8 mouse cellular contexts compared by ENCODE assay signal in the genomic region with DNA sequence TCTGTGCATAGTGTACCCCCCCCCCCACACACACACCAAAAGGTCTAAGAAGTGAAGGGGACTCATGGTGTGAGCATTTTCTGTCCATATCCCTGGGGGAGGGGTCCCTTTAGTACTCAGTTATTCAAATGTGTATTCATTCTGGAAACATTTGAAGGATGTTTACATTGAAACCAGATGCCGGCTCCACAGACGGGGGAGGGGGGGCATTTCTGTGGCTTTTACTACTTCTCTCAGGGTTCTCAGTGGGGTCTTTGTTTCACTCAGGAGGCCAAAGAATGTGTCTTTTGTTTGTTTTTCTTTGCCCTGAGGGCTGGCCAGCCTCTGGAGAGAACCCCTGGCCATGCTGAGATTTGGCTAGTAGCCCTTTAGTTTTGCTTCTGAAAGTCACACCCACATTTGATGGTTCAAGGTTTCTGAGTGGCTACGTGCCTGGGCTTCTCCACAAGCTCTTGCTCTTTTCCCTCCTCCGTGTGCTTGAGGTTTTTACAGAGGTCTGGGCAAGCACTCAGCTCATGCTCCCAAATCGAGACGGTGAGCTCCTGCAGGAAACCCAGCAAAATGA. TPM values are rescaled to one million over a fixed set of nuclear protein-coding genes. Genes with fewer than 3 reads are reported as not detected.
DNase-seq lines count a peak whose midpoint lies in the region; ATAC-seq lines count a peak whose summit lies in the region.

No protein-coding gene starts in this region.

- no peak overlapping the region for H3K4me3 ChIP-seq in hindbrain, embryonic 13.5 days
- no peak overlapping the region for H3K4me3 ChIP-seq in midbrain, embryonic 12.5 days

- 6% methylated on average over 6 of the region's 6 CpGs for WGBS in hindbrain, embryonic 13.5 days
- 12% methylated on average over 6 of the region's 6 CpGs for WGBS in midbrain, embryonic 12.5 days

- peak; percentile 12 for DNase-seq in adrenal gland, postnatal 14 days
- no peak for DNase-seq in adrenal gland, postnatal 25 days
- DNase-seq in ovary, postnatal 36 days (ENCODE audit: low spot score) = peak; percentile 11
- DNase-seq in ovary, postnatal 10 days (ENCODE audit: low spot score) = no peak
- no peak for DNase-seq in natural killer cell, adult 2 months (ENCODE audit: low spot score in 2 of 2)

- H3K27ac ChIP-seq in hindbrain, embryonic 13.5 days = peak overlapping the region; percentile 67; the same call in 1 of the 2 replicates
- no peak overlapping the region for H3K27ac ChIP-seq in midbrain, embryonic 12.5 days (replicated peaks)

- H3K27me3 ChIP-seq in hindbrain, embryonic 13.5 days = no peaks in the 10 kb centered on the region
- no peaks in the 10 kb centered on the region for H3K27me3 ChIP-seq in midbrain, embryonic 12.5 days

- no peak overlapping the region for H3K4me2 ChIP-seq in hindbrain, embryonic 13.5 days
- H3K4me2 ChIP-seq in midbrain, embryonic 12.5 days (replicated peaks) = no peak overlapping the region

- no peaks in the 10 kb centered on the region; the same call in 1 of the 2 replicates for H3K4me1 ChIP-seq in hindbrain, embryonic 13.5 days (replicated peaks)
- H3K4me1 ChIP-seq in midbrain, embryonic 12.5 days = peaks cover 14% of the 10 kb centered on the region

- no peaks in the 10 kb centered on the region for H3K9me3 ChIP-seq in hindbrain, embryonic 13.5 days
- no peaks in the 10 kb centered on the region for H3K9me3 ChIP-seq in midbrain, embryonic 12.5 days

- H3K36me3 ChIP-seq in hindbrain, embryonic 13.5 days = no peaks in the 10 kb centered on the region
- H3K36me3 ChIP-seq in midbrain, embryonic 12.5 days = no peaks in the 10 kb centered on the region

- no peak overlapping the region for H3K9ac ChIP-seq in hindbrain, embryonic 13.5 days
- H3K9ac ChIP-seq in midbrain, embryonic 12.5 days (replicated peaks) = no peak overlapping the region

- peak; percentile 68 for ATAC-seq in hindbrain, embryonic 13.5 days (ENCODE audit: low FRiP score)
- ATAC-seq in midbrain, embryonic 12.5 days (ENCODE audit: low FRiP score, low read depth) = peak; percentile 82
- no peak for ATAC-seq in erythroid progenitor cell, adult 5-6 weeks (replicated peaks; ENCODE audit: low FRiP score, poor library complexity, severe bottlenecking)

RNA-seq across cellular contexts. Expression of gene Pakap, which starts 24.2 kb away (rescaled TPM):
- total RNA-seq in adrenal gland, postnatal 14 days (2021) = 38.0 and 45.8 TPM in 2 replicates
- 67.2 and 126 TPM in 2 replicates for total RNA-seq in adrenal gland, postnatal 25 days (2021)
- polyA plus RNA-seq in hindbrain, embryonic 13.5 days (2015; fragmentation: Nextera tagmentation; extraction: Ambion mirVana) = 10.3 and 11.5 TPM in 2 replicates
- polyA plus RNA-seq in midbrain, embryonic 12.5 days (2016; fragmentation: Nextera tagmentation; extraction: Ambion mirVana) = 16.8 and 26.9 TPM in 2 replicates
- total RNA-seq in erythroid progenitor cell, adult 5-6 weeks (2015; ENCODE audit: low replicate concordance) = not detected in 2 replicates
- 1.2 TPM in 1 of 2 replicates, not detected in the other for total RNA-seq in erythroid progenitor cell, adult 5-6 weeks (2017; ENCODE audit: low replicate concordance)

Comparison
In these comparisons a context has a peak if more than half of its experiments do, and no peak if none do; other contexts are left out.
1. DNase-seq: peak in adrenal gland, postnatal 14 days (single experiment) and ovary, postnatal 36 days (single experiment); none in adrenal gland, postnatal 25 days (single experiment), ovary, postnatal 10 days (single experiment) and natural killer cell, adult 2 months (0 of 2).
2. RNA of gene Pakap, which starts 24.2 kb away (total RNA-seq): 67.2 to 126 TPM in adrenal gland, postnatal 25 days and 38.0 to 45.8 TPM in adrenal gland, postnatal 14 days; 1.2 TPM in erythroid progenitor cell, adult 5-6 weeks; every median in the first group is over 10 times any median in the second.